Mouse (Mus musculus): ENCODE data around the gene Ctf2.
"Not testable (repeated sequence)": the region's sequence is repeated elsewhere in the genome, so short reads cannot be mapped to it uniquely, and the experiment has no call there.

Gene Ctf2

GRCm38 (mm10) chr7:127732066-127732465, at the start of gene Ctf2:
Gene Ctf2 (minus strand): TSS chr7:127732166.
- not testable (repeated sequence) for DNase-seq

GRCm38 (mm10) chr7:127778350-127778749, 46.4 kb upstream of the Ctf2 start:
- DNase-seq: no peak

- DNase-seq: peak; percentile 48 to 81
These were observed 45.7 kb upstream of the Ctf2 start for GRCm38 (mm10) chr7:127777474-127778266.

GRCm38 (mm10) chr7:127776878-127777473, 45.0 kb upstream of the Ctf2 start:
- peak; percentile 98 to 99 for DNase-seq

- peak; percentile 87 to 96 for DNase-seq
These were observed 44.5 kb upstream of the Ctf2 start, which contains the start of gene Setd1a for GRCm38 (mm10) chr7:127776426-127776825. Gene Setd1a (plus strand): TSS chr7:127776670.

- not testable (repeated sequence) for DNase-seq
These were observed 43.9 kb upstream of the Ctf2 start for GRCm38 (mm10) chr7:127775837-127776236.

- DNase-seq: peak; percentile 72 to 86
These were observed 41.9 kb upstream of the Ctf2 start for GRCm38 (mm10) chr7:127773664-127774384.

- DNase-seq: no peak
These were observed 40.6 kb upstream of the Ctf2 start for GRCm38 (mm10) chr7:127772557-127772956.

- DNase-seq: no peak
These were observed 40.1 kb upstream of the Ctf2 start for GRCm38 (mm10) chr7:127772080-127772479.

GRCm38 (mm10) chr7:127771262-127771661, 39.3 kb upstream of the Ctf2 start:
- DNase-seq: no peak

- DNase-seq: peak in 1 of 2 experiments; percentile 9
These were observed 38.3 kb upstream of the Ctf2 start for GRCm38 (mm10) chr7:127770039-127770905.

GRCm38 (mm10) chr7:127769651-127770038, 37.7 kb upstream of the Ctf2 start, which contains the start of gene Orai3:
Gene Orai3 (plus strand): TSS chr7:127769815.
- DNase-seq: peak; percentile 92 to 95

GRCm38 (mm10) chr7:127768997-127769593, 37.1 kb upstream of the Ctf2 start:
- peak; percentile 96 to 99 for DNase-seq

- DNase-seq: peak in 1 of 2 experiments; percentile 47
These were observed 36.5 kb upstream of the Ctf2 start for GRCm38 (mm10) chr7:127768346-127768996.

GRCm38 (mm10) chr7:127767671-127768345, 35.8 kb upstream of the Ctf2 start:
- DNase-seq: no peak

GRCm38 (mm10) chr7:127766851-127767609, 35.1 kb upstream of the Ctf2 start:
- no peak for DNase-seq

- peak; percentile 58 for DNase-seq
These were observed 33.8 kb upstream of the Ctf2 start for GRCm38 (mm10) chr7:127765756-127766155.

- no peak for DNase-seq
These were observed 31.7 kb upstream of the Ctf2 start for GRCm38 (mm10) chr7:127763642-127764041.

- DNase-seq: peak; percentile 65 to 85
These were observed 29.1 kb upstream of the Ctf2 start for GRCm38 (mm10) chr7:127761026-127761425.

- no peak for DNase-seq
These were observed 28.5 kb upstream of the Ctf2 start for GRCm38 (mm10) chr7:127760478-127760877.

Data from kidney, postnatal 36 days (tissue).